Mouse (Mus musculus) MEL (cell line): ENCODE data around the gene Zfp366. TPM values are rescaled to one million over a fixed set of nuclear protein-coding genes. Genes with fewer than 3 reads are reported as not detected.

ENCODE experiments used
- DNase-seq: peaks from one replicate; pipeline ENCODE4 v3.0.0; 2011; ENCODE audit warnings: low read depth, low spot score
- H3K27ac ChIP-seq: 2 replicates; pipeline ENCODE4 v1.5.1; 2012; ENCODE audit warnings: low read depth, mild to moderate bottlenecking, control low read depth, low read length, moderate library complexity; ENCODE audit not compliant: control insufficient read depth
- H3K27me3 ChIP-seq, 2 experiments: fragments of 150-350 bp in 1 of 2; sonication (generic) in 1 of 2; 2 replicates each; pipeline ENCODE4 v1.6.1; 2012; ENCODE audit warnings: low read length in 2 of 2, mild to moderate bottlenecking in 2 of 2, improper control_type of control experiment in 1 of 2, moderate library complexity in 1 of 2; ENCODE audit not compliant: insufficient read depth in 2 of 2, control insufficient read depth in 1 of 2
- H3K36me3 ChIP-seq, 2 experiments: 2 replicates each; pipeline ENCODE4 v1.6.1; 2012 to 2014; ENCODE audit warnings: low read length in 2 of 2, improper control_type of control experiment in 1 of 2, inconsistent platforms in 1 of 2, mild to moderate bottlenecking in 1 of 2; ENCODE audit not compliant: insufficient read depth in 2 of 2, control insufficient read depth in 1 of 2
- H3K4me1 ChIP-seq, 2 experiments: fragments of 150-350 bp in 1 of 2; sonication (generic) in 1 of 2; 2 replicates each; pipeline ENCODE4 v1.6.1; 2012; ENCODE audit warnings: low read length in 2 of 2, improper control_type of control experiment in 1 of 2, mild to moderate bottlenecking in 1 of 2; ENCODE audit not compliant: insufficient read depth in 2 of 2, control insufficient read depth in 1 of 2
- H3K4me3 ChIP-seq, 2 experiments: fragments of 150-350 bp in 1 of 2; sonication (generic) in 1 of 2; 2 replicates each; pipeline ENCODE4 v1.5.1; 2012; ENCODE audit warnings: low read depth in 2 of 2, low read length in 2 of 2, mild to moderate bottlenecking in 2 of 2, moderate library complexity in 2 of 2, control low read depth in 1 of 2, improper control_type of control experiment in 1 of 2; ENCODE audit not compliant: control insufficient read depth in 1 of 2, insufficient read depth in 1 of 2
- H3K79me2 ChIP-seq: 2 replicates; pipeline ENCODE4 v1.6.1; 2012; ENCODE audit warnings: mild to moderate bottlenecking, low read length, moderate library complexity; ENCODE audit not compliant: control insufficient read depth, poor library complexity, insufficient read depth
- H3K9ac ChIP-seq: 2 replicates; pipeline ENCODE4 v1.6.1; 2012; ENCODE audit warnings: low read depth, mild to moderate bottlenecking, control low read depth, low read length, moderate library complexity; ENCODE audit not compliant: control insufficient read depth, poor library complexity, severe bottlenecking
- H3K9me3 ChIP-seq: fragments of 150-350 bp; sonication (generic); replicated peaks from 2 replicates; pipeline ENCODE4 v1.6.1; 2012; ENCODE audit warnings: mild to moderate bottlenecking, low read length, improper control_type of control experiment, moderate library complexity; ENCODE audit not compliant: insufficient read depth
- BHLHE40 ChIP-seq: IDR thresholded peaks from 2 replicates; pipeline ENCODE4 v1.6.1; 2012; ENCODE audit warnings: low read depth, mild to moderate bottlenecking, inconsistent platforms, low read length, improper control_type of control experiment, borderline replicate concordance
- CHD1 ChIP-seq: IDR thresholded peaks from 2 replicates; pipeline ENCODE4 v1.6.1; 2012; ENCODE audit warnings: low read depth, mild to moderate bottlenecking, inconsistent platforms, low read length, improper control_type of control experiment
- CHD2 ChIP-seq: IDR thresholded peaks from 2 replicates; pipeline ENCODE4 v1.6.1; 2011; ENCODE audit warnings: low read length, improper control_type of control experiment
- E2F4 ChIP-seq: IDR thresholded peaks from 2 replicates; pipeline ENCODE4 v1.6.1; 2011; ENCODE audit warnings: low read depth, low read length, improper control_type of control experiment, borderline replicate concordance
- ELF1 ChIP-seq: IDR thresholded peaks from 2 replicates; pipeline ENCODE4 v1.6.1; 2014; ENCODE audit warnings: low read depth, mild to moderate bottlenecking, inconsistent platforms, low read length, improper control_type of control experiment, moderate library complexity
- ETS1 ChIP-seq: IDR thresholded peaks from 2 replicates; pipeline ENCODE4 v1.6.1; 2012; ENCODE audit warnings: low read depth, mild to moderate bottlenecking, inconsistent platforms, low read length, improper control_type of control experiment, moderate library complexity
- GATA1 ChIP-seq: IDR thresholded peaks from 2 replicates; pipeline ENCODE4 v1.6.1; 2011; ENCODE audit warnings: low read depth, low read length, improper control_type of control experiment
- HCFC1 ChIP-seq: IDR thresholded peaks from 2 replicates; pipeline ENCODE4 v1.6.1; 2012; ENCODE audit warnings: low read depth, mild to moderate bottlenecking, inconsistent platforms, low read length, improper control_type of control experiment, moderate library complexity
- JUND ChIP-seq: IDR thresholded peaks from 2 replicates; pipeline ENCODE4 v1.6.1; 2011; ENCODE audit warnings: low read depth, mild to moderate bottlenecking, improper control_type of control experiment, low read length
- KAT2A ChIP-seq: conservative IDR thresholded peaks from 2 replicates; pipeline ENCODE4 v1.6.1; 2012; ENCODE audit warnings: low read depth, low read length, improper control_type of control experiment, inconsistent platforms
- MAFK ChIP-seq: IDR thresholded peaks from 2 replicates; pipeline ENCODE4 v1.6.1; 2011; ENCODE audit warnings: low read depth, mild to moderate bottlenecking, low read length, improper control_type of control experiment, borderline replicate concordance
- MAX ChIP-seq: IDR thresholded peaks from 2 replicates; pipeline ENCODE4 v1.6.1; 2011; ENCODE audit warnings: low read length, improper control_type of control experiment
- MAZ ChIP-seq: IDR thresholded peaks from 2 replicates; pipeline ENCODE4 v1.6.1; 2012; ENCODE audit warnings: low read depth, mild to moderate bottlenecking, inconsistent platforms, low read length, improper control_type of control experiment
- MEF2A ChIP-seq: IDR thresholded peaks from 2 replicates; pipeline ENCODE4 v1.6.1; 2014; ENCODE audit warnings: low read depth, mild to moderate bottlenecking, inconsistent platforms, low read length, improper control_type of control experiment; ENCODE audit not compliant: poor library complexity, insufficient replicate concordance, severe bottlenecking; ENCODE audit errors: extremely low read depth
- MXI1 ChIP-seq: IDR thresholded peaks from 2 replicates; pipeline ENCODE4 v1.6.1; 2011; ENCODE audit warnings: mild to moderate bottlenecking, low read depth, low read length, improper control_type of control experiment
- MYB ChIP-seq: IDR thresholded peaks from 2 replicates; pipeline ENCODE4 v1.6.1; 2011; ENCODE audit warnings: mild to moderate bottlenecking, low read depth, low read length, improper control_type of control experiment
- MYC ChIP-seq: IDR thresholded peaks from 2 replicates; pipeline ENCODE4 v1.6.1; 2011; ENCODE audit warnings: low read depth, mild to moderate bottlenecking, low read length, improper control_type of control experiment, moderate library complexity
- NELFE ChIP-seq: IDR thresholded peaks from 2 replicates; pipeline ENCODE4 v1.6.1; 2011; ENCODE audit warnings: low read depth, low read length, improper control_type of control experiment
- NRF1 ChIP-seq: IDR thresholded peaks from 2 replicates; pipeline ENCODE4 v1.6.1; 2014; ENCODE audit warnings: low read depth, mild to moderate bottlenecking, inconsistent platforms, low read length, improper control_type of control experiment, moderate library complexity; ENCODE audit not compliant: poor library complexity, insufficient read depth, severe bottlenecking
- POLR2A ChIP-seq, 2 experiments: IDR thresholded peaks; 2 replicates each; pipeline ENCODE4 v1.6.1; 2011 to 2012; ENCODE audit warnings: low read length in 2 of 2, mild to moderate bottlenecking in 2 of 2, control low read depth in 1 of 2, improper control_type of control experiment in 1 of 2, low read depth in 1 of 2, moderate library complexity in 1 of 2; ENCODE audit not compliant: control insufficient read depth in 1 of 2, insufficient read depth in 1 of 2, poor library complexity in 1 of 2
- POLR2AphosphoS2 ChIP-seq: IDR thresholded peaks from 2 replicates; pipeline ENCODE4 v1.6.1; 2011; ENCODE audit warnings: low read length, improper control_type of control experiment
- RAD21 ChIP-seq: IDR thresholded peaks from 2 replicates; pipeline ENCODE4 v1.6.1; 2011; ENCODE audit warnings: mild to moderate bottlenecking, low read depth, low read length, improper control_type of control experiment
- SIN3A ChIP-seq: IDR thresholded peaks from 2 replicates; pipeline ENCODE4 v1.6.1; 2012; ENCODE audit warnings: low read length, improper control_type of control experiment, inconsistent platforms
- SMC3 ChIP-seq: IDR thresholded peaks from 2 replicates; pipeline ENCODE4 v1.6.1; 2011; ENCODE audit warnings: low read depth, low read length, improper control_type of control experiment
- TBP ChIP-seq: IDR thresholded peaks from 2 replicates; pipeline ENCODE4 v1.8.0; 2011; ENCODE audit warnings: low read depth, low read length, improper control_type of control experiment
- TCF12 ChIP-seq: IDR thresholded peaks from 2 replicates; pipeline ENCODE4 v1.6.1; 2014; ENCODE audit warnings: low read depth, mild to moderate bottlenecking, inconsistent platforms, low read length, improper control_type of control experiment, moderate library complexity
- USF1 ChIP-seq: IDR thresholded peaks from 2 replicates; pipeline ENCODE4 v1.6.1; 2014; ENCODE audit warnings: low read depth, mild to moderate bottlenecking, inconsistent platforms, low read length, improper control_type of control experiment, moderate library complexity
- USF2 ChIP-seq, 2 experiments: IDR thresholded peaks; 2 replicates each; pipeline ENCODE4 v1.6.1; 2011 to 2012; ENCODE audit warnings: improper control_type of control experiment in 2 of 2, low read length in 2 of 2, borderline replicate concordance in 1 of 2, inconsistent platforms in 1 of 2, low read depth in 1 of 2, mild to moderate bottlenecking in 1 of 2; ENCODE audit not compliant: insufficient read depth in 1 of 2
- ZC3H11A ChIP-seq: IDR thresholded peaks from 2 replicates; pipeline ENCODE4 v1.6.1; 2012; ENCODE audit warnings: low read depth, mild to moderate bottlenecking, inconsistent platforms, low read length, improper control_type of control experiment
- ZNF384 ChIP-seq: IDR thresholded peaks from 2 replicates; pipeline ENCODE4 v1.6.1; 2012; ENCODE audit warnings: low read depth, mild to moderate bottlenecking, inconsistent platforms, low read length, improper control_type of control experiment
- polyA plus RNA-seq, 2 experiments: library from polyadenylated mRNA; stranded (reverse) in 1 of 2; unstranded in 1 of 2; fragments of >175 nt in 1 of 2; fragments of >200 nt in 1 of 2; gene quantifications; 2 replicates each; pipeline versions ENCODE4 v1.2.1 to v1.2.4; 2012; ENCODE audit warnings: low replicate concordance in 2 of 2, low read depth in 1 of 2; ENCODE audit not compliant: insufficient read length in 2 of 2, insufficient read depth in 1 of 2, missing spikeins in 1 of 2
- total RNA-seq: library from RNA; depleted of rRNA; stranded (reverse); fragments of 300-350 nt; gene quantifications from 2 replicates; pipeline ENCODE4 v1.2.3, GENCODE M21; 2012

The Zfp366 gene
- total and polyA plus RNA-seq, 3 experiments: not detected

- H3K9ac ChIP-seq: no peak overlapping the region
- no peaks in the 10 kb centered on the region for H3K36me3 ChIP-seq
- H3K79me2 ChIP-seq: no peaks in the 10 kb centered on the region
- no peak overlapping the region for H3K4me3 ChIP-seq
- no peak for DNase-seq
- H3K9me3 ChIP-seq: no peaks in the 10 kb centered on the region
- no peak for TF ChIP-seq POLR2AphosphoS2
- TF ChIP-seq ZNF384: no peak
- TF ChIP-seq TBP: no peak
- no peak for TF ChIP-seq MAZ
- no peak for TF ChIP-seq E2F4
- TF ChIP-seq ETS1: no peak
- no peak for TF ChIP-seq NELFE
- TF ChIP-seq USF1: no peak
- no peak for TF ChIP-seq KAT2A
- no peak for TF ChIP-seq NRF1
- no peak for TF ChIP-seq MEF2A
- TF ChIP-seq MYB: no peak
- no peak for TF ChIP-seq MXI1
- no peak for TF ChIP-seq CHD1
- TF ChIP-seq CHD2: no peak
- no peak for TF ChIP-seq JUND
- no peak for TF ChIP-seq BHLHE40
- H3K4me1 ChIP-seq: no peaks in the 10 kb centered on the region
- H3K27ac ChIP-seq: no peak overlapping the region
- H3K27me3 ChIP-seq: no peaks in the 10 kb centered on the region
Observed at GRCm38 (mm10) chr13:99254781-99255180, 70.2 kb downstream of the Zfp366 start.

- H3K9ac ChIP-seq: no peak overlapping the region
- no peak for DNase-seq
- H3K4me3 ChIP-seq: no peak overlapping the region
- H3K36me3 ChIP-seq: no peaks in the 10 kb centered on the region
- no peak for TF ChIP-seq MYC
- no peak for TF ChIP-seq NRF1
- no peak for TF ChIP-seq ZC3H11A
- no peak for TF ChIP-seq USF2 (IDR thresholded peaks at IDR 0.05; ENCODE audit: borderline replicate concordance in 1 of 2, insufficient read depth in 1 of 2, low read depth in 1 of 2, low read length in 2 of 2)
- TF ChIP-seq CHD2: no peak
- TF ChIP-seq ETS1: no peak
- no peak for TF ChIP-seq RAD21
- no peak for TF ChIP-seq MAFK
- TF ChIP-seq GATA1: no peak
- TF ChIP-seq SIN3A: no peak
- no peak for TF ChIP-seq JUND
- TF ChIP-seq SMC3: no peak
- TF ChIP-seq ELF1: no peak
- no peak for TF ChIP-seq MAX
- no peak for TF ChIP-seq POLR2A (IDR thresholded peaks at IDR 0.05; ENCODE audit: control insufficient read depth in 1 of 2, insufficient read depth in 1 of 2, low read depth in 1 of 2, low read length in 2 of 2, poor library complexity in 1 of 2)
- no peak for TF ChIP-seq HCFC1
- TF ChIP-seq ZNF384: no peak
- no peak for TF ChIP-seq MXI1
- no peak for TF ChIP-seq TCF12
- no peak for TF ChIP-seq TBP
- H3K27ac ChIP-seq: no peak overlapping the region
- no peaks in the 10 kb centered on the region for H3K27me3 ChIP-seq
- no peaks in the 10 kb centered on the region for H3K9me3 ChIP-seq
- no peaks in the 10 kb centered on the region for H3K79me2 ChIP-seq
- H3K4me1 ChIP-seq: no peaks in the 10 kb centered on the region
Observed at GRCm38 (mm10) chr13:99256916-99257315, 72.3 kb downstream of the Zfp366 start.
